Mouse (Mus musculus): ENCODE data around the gene Ttc25.
"Not testable (repeated sequence)": the region's sequence is repeated elsewhere in the genome, so short reads cannot be mapped to it uniquely, and the experiment has no call there.

Gene Ttc25

DNA sequence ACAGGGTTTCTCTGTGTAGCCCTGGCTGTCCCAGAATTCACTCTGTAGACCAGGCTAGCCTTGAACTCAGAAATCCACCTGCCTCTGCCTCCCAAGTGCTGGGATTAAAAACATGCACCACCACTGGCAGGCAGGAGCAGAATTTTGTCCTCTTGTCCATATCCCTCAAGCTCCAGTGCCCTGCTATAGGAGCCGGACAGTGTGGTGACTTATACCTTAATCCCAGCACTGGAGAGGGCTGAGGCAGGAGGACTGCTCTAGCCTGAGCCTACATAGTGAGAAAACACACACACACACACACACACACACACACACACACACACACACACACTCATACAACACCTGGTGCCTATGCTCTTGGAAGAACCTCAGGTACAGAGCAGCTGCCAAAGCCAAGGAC lies 37.0 kb downstream of the Ttc25 start:
- in situ Hi-C loops (cut with MboI; ENCODE audit: low pct_unique_long_range_greater_than_20kb in 1 of 2, low sequenced_read_pairs in 2 of 2, unreplicated experiment in 1 of 2): not testable (repeated sequence)

DNA sequence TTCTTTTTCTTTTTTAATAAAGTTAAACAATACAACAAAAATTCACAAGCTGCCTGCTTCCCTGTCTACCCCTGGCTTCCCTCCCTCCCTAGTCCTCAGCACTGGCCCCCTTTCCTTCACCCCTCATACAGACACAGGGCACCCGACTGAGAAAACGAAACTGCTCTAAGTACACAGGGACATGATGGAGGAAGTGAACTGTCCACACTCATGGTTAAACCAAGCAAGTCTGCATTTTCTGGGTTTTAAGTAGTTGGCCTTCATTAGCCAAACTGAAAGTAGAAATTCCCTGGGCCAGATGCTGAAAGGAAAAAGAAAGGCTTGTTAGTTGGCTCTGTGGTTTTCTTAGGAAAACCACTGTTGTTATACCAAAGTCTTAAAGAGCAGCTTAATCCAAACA lies 37.4 kb downstream of the Ttc25 start:
- in situ Hi-C loops (cut with MboI; ENCODE audit: low pct_unique_long_range_greater_than_20kb in 1 of 2, low sequenced_read_pairs in 2 of 2, unreplicated experiment in 1 of 2): no loop called here

DNA sequence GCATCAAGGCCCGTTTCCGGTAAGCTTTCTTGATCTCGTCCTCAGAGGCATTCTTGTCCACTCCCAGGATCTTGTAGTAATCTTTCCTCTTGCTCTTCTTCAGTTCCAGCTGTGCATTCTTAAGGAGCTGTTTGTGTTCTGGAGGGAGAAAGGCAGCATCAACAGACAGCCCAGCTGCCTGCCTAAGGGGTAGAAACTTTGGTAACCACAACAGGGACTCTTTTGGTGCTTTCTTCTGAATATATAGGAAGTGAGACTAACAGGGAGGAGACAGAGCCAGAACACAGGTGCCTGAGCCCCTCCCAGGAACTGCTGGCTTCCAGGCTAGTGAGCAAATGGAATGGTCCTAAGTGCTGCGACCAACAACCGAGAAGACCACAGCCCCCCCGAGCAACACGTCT lies 39.2 kb downstream of the Ttc25 start:
- in situ Hi-C loops (cut with MboI; ENCODE audit: low pct_unique_long_range_greater_than_20kb in 1 of 2, low sequenced_read_pairs in 2 of 2, unreplicated experiment in 1 of 2): no loop called here

DNA sequence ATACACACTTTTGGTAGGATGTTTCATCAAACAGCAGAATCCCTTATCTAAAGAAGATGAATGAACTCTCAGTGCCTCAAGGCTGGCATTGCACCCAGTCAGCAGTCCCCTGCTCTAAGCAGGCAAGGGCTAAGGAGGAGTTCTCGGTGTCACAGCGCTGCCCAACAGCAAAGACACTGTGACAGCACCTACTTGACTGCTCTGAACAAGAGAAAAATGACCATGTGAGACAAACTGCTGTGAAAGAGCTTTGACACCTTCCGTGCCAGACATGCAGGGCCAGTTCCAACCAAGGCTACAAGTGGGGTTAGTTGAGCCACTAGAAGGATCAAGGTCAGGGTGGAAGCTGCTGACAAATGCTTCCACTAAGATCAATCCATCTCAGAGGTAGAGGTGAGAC lies 39.7 kb downstream of the Ttc25 start:
- in situ Hi-C loops (cut with MboI; ENCODE audit: low pct_unique_long_range_greater_than_20kb in 1 of 2, low sequenced_read_pairs in 2 of 2, unreplicated experiment in 1 of 2): loop anchor here in 1 of 2 experiments (5.0 kb wide), 1 partner anchor 103 kb away; no protein-coding TSS in a partner anchor

DNA sequence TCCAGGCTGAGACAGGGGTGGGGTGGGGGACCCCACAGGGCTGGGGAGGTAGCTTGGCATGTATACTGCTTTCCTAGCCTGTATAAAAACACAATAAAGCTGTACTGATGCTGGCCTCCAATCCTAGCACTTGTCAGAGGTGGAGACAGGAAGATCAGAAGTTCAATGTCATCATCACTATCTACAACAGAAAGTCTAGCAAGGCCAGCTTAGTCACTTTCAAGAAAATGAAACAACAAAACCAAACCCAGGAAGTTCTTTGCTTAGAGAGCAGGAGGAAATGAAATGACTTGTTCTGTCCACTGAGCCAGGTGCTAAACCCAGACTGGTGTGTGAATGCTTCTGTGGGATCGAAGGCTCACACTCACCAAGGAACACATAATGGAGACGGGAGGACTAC lies 43.1 kb downstream of the Ttc25 start:
- in situ Hi-C loops (cut with MboI; ENCODE audit: low pct_unique_long_range_greater_than_20kb in 1 of 2, low sequenced_read_pairs in 2 of 2, unreplicated experiment in 1 of 2): loop anchor here in 1 of 2 experiments (5.0 kb wide), 1 partner anchor 106 kb away; no protein-coding TSS in a partner anchor

DNA sequence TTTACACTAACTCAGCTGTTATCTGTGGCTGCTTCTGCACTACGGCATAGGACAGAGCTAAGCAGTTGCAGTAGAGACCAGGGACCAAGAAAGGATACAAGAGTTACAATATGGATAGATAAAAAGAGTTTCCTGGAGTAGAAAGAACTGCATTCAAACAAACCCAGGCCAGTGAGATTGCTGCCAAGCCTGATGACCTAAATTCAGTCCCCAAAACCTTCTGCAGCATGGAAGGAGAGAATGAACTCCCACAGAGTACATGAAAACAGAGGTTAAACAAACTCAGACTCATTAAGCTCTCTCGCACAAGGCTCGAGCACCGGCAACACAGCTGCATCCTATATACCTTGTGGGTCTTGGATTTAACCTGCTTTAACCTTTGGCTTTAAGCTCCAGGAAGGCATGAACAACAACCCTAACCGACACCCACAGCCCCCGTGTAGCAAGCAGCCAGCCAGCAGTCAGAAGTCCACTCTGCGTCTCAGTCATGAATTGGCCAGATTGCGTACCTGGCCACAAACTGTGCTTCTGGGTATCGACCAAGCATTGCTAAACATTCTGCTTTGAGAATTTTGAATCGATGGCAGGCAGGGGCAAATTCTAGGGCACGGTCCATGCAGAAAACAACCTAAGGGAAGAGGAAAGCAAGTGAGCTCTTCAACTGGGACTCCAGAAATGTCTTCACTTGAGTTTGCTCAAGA lies 47.1 kb downstream of the Ttc25 start:
- in situ Hi-C loops (cut with MboI; ENCODE audit: low pct_unique_long_range_greater_than_20kb in 1 of 2, low sequenced_read_pairs in 2 of 2, unreplicated experiment in 1 of 2): no loop called here

DNA sequence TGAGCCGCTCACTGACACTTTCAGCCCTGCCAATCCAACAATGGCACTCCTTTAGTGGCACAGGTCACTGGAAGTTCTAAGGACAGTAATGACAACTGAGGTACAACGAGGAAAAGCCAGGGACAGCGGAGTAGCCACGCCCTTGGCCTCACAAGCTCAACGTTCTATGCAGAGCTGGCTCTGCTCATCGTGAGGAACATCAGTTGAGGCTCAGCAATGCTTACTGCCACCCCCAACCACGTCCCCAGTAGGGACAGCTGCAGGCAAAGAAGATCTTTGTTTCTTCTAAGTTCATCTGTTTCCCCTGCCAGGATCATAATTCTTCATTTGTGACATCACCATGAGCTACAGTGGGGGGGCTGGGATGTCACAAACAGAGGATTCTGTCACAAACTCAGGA lies 49.2 kb downstream of the Ttc25 start:
- in situ Hi-C loops (cut with MboI; ENCODE audit: low pct_unique_long_range_greater_than_20kb in 1 of 2, low sequenced_read_pairs in 2 of 2, unreplicated experiment in 1 of 2): no loop called here

DNA sequence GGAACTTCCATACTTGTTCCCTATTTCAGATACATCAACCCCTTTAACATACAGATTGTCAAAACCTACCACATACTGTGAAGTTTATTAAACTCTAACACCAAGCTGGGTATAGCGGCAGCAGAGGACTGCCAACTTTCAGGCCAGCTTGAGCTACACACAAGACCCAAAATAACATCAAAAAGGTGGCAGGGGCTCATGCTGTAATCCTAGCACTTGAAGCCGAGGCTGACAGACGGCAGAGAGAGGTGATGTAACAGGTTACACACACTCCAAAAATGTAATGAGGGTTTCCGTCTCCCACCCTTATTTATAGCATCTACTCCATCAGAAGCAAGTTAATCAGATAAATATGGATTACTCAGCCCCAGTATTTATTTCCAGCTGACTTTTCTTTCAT lies 50.1 kb downstream of the Ttc25 start:
- in situ Hi-C loops (cut with MboI; ENCODE audit: low pct_unique_long_range_greater_than_20kb in 1 of 2, low sequenced_read_pairs in 2 of 2, unreplicated experiment in 1 of 2): no loop called here

DNA sequence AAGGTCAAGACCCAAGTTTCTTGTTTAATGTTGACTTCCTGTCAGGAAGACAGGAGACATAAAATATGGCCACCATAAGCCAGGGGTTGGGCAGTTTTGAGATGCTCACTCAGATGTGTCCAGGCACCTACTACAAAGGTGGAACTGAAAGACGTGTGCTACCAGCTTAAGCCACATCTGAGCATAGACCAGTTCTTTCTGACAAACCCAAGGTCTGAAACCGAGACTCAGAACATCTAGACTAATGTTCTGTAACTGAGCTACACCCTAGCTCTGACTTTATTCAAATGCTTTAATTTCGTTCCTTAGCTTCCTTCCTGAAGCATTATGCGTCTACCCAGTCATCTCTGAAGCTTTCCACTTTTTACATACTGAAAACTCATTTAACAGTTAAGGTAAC lies 52.7 kb downstream of the Ttc25 start:
- in situ Hi-C loops (cut with MboI; ENCODE audit: low pct_unique_long_range_greater_than_20kb in 1 of 2, low sequenced_read_pairs in 2 of 2, unreplicated experiment in 1 of 2): no loop called here

DNA sequence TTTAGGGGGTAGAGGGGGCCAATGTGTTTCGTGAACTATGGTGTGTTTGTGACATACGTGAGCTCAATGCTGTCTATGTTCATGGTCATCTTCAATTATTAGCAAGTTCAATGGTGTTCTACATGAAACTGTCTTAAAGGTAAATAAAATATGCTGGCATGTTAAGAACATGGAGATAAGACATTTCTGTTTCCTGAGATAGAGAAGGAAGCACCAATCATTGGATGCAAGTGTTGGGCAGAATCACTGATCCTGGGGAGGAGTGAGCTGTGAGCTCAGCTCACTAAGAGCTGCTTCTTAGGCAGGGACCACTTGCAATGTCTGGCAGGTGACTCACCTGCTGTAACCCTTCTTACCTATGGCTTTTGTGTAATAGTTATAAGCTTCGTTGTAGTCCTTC lies 56.0 kb downstream of the Ttc25 start:
- in situ Hi-C loops (cut with MboI; ENCODE audit: low pct_unique_long_range_greater_than_20kb in 1 of 2, low sequenced_read_pairs in 2 of 2, unreplicated experiment in 1 of 2): no loop called here

DNA sequence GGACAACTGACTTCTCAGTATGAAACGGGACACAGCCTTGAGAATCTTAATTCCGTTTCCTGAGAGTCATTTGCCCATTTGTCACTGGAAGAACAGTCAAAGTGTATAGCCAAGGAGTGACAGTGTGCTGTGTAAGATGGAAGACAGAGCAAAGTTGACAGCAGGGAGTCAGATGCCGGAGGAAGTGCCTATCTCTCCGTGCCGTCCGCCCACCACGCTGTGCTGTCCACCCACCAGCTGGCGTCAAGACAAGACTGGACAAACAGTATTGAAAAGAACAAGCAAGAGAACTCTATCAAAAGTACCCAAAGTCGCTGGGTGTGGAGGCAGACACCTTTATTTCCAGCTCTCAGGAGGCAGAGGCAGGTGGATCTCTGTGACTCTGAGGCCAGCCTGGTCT lies 57.7 kb downstream of the Ttc25 start:
- in situ Hi-C loops (cut with MboI; ENCODE audit: low pct_unique_long_range_greater_than_20kb in 1 of 2, low sequenced_read_pairs in 2 of 2, unreplicated experiment in 1 of 2): no loop called here

DNA sequence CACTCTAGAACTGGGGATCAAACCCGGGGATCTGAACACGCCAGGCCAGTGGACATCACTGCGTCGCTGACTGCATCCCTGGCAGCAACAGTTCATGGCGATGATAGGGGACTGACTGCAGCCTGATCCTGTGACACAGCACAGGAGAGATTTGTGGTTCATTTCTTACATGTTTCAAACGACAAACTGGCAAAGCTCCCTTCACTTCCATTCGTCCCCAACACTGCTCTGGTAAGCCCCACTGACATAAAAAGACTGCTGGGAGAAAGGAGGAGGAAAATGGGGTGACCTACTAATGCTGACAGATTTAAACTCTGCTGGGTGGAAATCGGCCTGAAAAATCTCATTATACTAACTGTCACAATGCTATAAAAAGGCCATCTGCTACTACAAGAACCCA lies 58.4 kb downstream of the Ttc25 start:
- in situ Hi-C loops (cut with MboI; ENCODE audit: low pct_unique_long_range_greater_than_20kb in 1 of 2, low sequenced_read_pairs in 2 of 2, unreplicated experiment in 1 of 2): no loop called here

DNA sequence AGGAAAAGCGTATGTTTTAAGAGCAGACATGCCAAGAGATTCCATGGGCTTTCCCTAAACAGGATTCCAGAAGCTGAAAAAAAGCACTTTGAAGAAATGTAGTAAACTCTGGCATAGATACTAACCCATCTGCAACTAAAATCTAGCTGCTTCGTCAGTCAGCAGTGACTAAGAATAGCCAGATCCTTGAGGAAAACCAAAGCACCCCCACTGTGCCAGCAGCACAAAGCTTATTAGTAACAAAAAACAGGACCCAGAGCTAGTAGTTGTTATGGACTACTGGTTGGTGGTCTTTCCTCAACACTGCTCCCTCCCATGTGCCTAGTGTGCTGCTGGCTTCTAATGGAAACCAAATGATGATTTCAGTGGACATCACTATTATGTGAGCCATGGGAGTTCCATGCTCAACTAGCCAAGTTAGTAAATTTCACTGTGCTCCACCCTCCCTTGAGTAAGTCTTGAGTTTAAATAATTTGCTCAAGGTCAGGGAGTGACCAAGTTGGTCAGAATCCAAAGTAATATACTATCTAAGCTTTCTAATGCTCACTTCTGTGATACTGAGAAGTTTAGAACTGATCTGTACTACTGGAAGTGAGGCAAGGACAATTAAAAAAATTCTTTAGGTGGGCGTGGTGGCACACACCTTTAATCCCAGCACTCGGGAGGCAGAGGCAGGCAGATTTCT lies 59.1 kb downstream of the Ttc25 start:
- in situ Hi-C loops (cut with MboI; ENCODE audit: low pct_unique_long_range_greater_than_20kb in 1 of 2, low sequenced_read_pairs in 2 of 2, unreplicated experiment in 1 of 2): no loop called here

DNA sequence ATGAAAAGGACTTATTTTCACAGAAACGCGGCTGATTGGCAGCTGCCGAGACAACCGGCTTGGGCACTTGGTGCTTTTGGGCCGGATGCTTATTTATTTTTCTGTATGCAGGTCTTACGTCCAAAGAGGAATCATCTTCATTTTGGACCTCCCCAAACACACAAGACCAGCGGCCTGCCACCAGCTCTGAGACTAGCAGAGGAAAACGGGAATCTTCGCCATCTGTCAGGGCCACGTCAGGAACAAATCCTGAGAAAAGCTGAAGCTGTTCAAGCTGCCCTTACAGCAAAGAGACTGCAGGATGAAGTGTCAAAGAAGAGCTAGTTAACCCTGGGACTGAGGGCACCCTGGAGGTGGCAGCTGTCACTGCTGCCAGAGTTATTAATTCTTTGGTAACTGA lies 60.0 kb downstream of the Ttc25 start:
- in situ Hi-C loops (cut with MboI; ENCODE audit: low pct_unique_long_range_greater_than_20kb in 1 of 2, low sequenced_read_pairs in 2 of 2, unreplicated experiment in 1 of 2): no loop called here

DNA sequence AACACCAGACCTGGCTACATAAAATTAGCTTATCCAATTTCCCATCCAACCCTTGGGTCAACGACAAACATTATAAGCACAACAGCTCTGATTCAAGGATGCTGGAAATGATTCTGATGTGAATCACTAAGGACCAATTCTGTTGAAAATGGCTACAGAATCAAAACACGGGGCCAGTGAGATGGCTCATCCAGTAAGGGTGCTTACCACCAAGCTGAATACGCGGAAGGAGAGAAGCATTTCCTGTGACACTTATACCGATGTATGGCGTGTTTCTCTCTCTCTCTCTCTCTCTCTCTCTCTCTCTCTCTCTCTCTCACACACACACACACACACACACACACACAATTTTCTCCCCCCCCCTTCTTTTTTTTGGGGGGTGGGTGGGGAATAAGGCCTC lies 61.7 kb downstream of the Ttc25 start:
- in situ Hi-C loops (cut with MboI; ENCODE audit: low pct_unique_long_range_greater_than_20kb in 1 of 2, low sequenced_read_pairs in 2 of 2, unreplicated experiment in 1 of 2): no loop called here

DNA sequence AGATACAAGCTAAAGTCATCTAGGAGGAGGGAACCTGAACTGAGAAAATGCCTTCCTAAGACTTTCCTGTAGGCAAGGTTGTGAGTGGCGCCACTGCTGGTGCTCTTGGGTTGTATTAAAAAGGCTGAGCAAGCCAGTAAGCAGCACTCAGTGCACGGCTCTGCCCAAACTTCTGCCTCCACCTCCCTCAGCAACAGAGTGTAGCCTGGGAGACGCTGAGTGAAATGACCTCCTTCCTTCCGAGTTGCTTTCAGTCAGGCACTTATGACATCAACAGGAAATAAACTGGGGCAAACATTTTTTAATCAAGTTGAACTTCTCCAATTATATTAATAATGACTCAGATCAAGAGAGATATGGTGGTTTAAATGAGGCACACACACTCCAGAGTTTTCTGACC lies 63.4 kb downstream of the Ttc25 start:
- in situ Hi-C loops (cut with MboI; ENCODE audit: low pct_unique_long_range_greater_than_20kb in 1 of 2, low sequenced_read_pairs in 2 of 2, unreplicated experiment in 1 of 2): no loop called here

DNA sequence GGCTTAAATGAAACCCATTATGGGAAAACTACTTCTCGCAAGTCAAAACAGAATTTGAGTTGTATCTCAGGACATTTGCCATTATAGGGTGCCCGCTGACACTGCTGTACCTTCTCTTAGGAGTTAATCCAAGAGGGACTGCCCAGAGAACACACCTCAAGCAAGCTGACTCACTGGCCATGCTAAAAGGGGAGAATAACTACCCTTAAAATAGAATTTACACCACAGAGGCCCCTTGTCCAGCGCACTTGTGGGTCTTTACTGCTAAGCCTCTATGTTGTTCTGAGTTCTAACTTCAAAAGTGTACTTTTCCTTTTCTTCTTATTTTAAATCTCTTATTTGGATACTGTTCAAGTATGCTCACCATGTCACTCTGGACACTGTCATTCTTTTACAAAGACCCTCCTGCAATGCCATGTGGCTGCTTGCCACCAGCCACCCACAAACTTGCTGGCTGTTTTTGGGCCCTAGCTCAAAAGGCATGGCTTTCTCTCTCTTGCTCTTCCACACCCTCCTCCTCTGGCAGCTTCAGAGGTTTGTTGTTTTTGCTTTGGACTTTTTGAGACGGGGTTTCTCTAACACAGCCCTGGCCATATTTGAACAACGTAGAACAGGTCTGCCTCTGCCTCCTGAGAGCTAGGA lies 64.1 kb downstream of the Ttc25 start:
- in situ Hi-C loops (cut with MboI; ENCODE audit: low pct_unique_long_range_greater_than_20kb in 1 of 2, low sequenced_read_pairs in 2 of 2, unreplicated experiment in 1 of 2): no loop called here

DNA sequence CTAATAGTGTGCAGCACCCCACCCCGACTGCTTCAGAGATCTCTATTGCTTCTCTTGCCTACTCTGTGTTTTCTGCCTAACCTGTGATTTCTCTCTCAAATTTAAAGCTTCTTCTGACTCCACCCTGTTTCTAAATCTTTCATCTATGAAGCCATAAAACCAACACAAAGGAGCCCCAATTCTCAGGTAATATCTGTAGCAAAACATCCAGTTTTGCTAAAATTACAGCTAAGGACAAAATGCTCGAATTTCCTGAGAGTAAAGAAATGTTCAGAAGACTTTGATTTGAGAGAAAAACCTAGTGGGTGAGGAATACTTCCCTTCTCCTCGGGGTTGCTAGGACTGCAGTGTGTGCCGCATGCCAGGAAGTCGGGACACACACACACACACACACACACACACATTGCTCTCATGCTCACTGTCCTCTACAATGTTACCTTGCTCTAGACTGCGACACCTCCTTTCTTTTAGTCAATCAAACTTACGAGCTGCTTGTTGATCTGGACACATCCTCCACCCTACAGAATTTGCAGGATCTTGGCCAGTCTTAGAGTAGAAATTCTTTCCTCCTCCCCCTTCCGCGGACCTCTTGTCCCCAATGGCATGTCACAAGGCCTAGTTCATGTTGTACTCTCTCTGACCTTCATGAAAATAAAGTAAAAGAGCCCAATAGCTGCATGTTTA lies 64.7 kb downstream of the Ttc25 start:
- in situ Hi-C loops (cut with MboI; ENCODE audit: low pct_unique_long_range_greater_than_20kb in 1 of 2, low sequenced_read_pairs in 2 of 2, unreplicated experiment in 1 of 2): no loop called here

DNA sequence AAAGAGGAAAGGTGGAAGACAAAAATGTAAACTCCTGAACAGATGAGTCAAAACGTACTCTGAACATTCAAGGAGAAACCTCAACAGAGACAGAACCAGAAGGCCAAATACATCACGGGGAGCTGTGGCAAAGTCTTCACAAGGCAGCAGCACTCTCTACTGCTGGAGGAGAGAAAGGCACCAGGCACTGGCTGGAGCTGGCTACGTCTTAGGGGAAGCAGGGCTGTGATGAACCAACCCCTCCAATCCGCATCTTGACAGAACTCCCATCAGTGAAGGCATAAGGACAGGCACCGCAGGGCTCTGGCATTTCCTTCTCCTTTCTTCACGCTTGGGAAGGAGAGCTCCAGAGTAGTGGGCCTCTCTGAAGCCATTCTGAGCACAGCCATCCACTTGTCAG lies 66.2 kb downstream of the Ttc25 start:
- in situ Hi-C loops (cut with MboI; ENCODE audit: low pct_unique_long_range_greater_than_20kb in 1 of 2, low sequenced_read_pairs in 2 of 2, unreplicated experiment in 1 of 2): no loop called here

Measured in mouse embryonic stem cell (cell line).